In the genomic region with DNA sequence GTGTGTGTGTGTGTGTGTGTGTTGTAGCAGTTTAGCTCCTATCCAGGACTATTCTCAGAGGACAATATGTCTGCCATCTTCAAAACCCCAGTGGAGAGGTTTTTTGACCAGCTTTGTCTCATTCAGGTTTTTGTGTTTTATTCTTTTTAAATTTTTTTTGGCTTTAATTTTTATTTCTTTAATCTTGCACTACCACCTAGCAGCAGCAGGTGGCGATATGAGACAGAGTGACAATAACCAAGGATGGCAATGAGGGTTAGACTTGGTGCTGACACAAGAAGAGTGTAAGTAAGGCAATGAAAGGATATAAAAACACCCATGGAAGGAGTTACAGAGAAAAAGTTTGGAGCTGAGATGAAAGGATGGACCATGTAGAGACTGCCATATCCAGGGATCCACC, we compare ENCODE assay signal across 14 mouse cellular contexts. TPM values are rescaled to one million over a fixed set of nuclear protein-coding genes. Genes with fewer than 3 reads are reported as not detected.
DNase-seq lines count a peak whose midpoint lies in the region; ATAC-seq and TF ChIP-seq lines count a peak whose summit lies in the region.
"Not testable (repeated sequence)": the region's sequence is repeated elsewhere in the genome, so short reads cannot be mapped to it uniquely, and the experiment has no call there.
"Had no signal": no experiment of that assay in that cellular context is flagged by ENCODE, and none has a peak within 500 bp of the region (broad histone marks: within the 10 kb centered on the region; RNA-seq: fewer than 3 reads in every experiment).

No protein-coding gene starts in this region.

- not testable (repeated sequence) for ATAC-seq in intestine, postnatal 0 days

- not testable (repeated sequence) for H3K4me2 ChIP-seq in CH12.LX (ENCODE audit: insufficient read depth, low read depth, poor library complexity, severe bottlenecking); intestine, postnatal 0 days (replicated peaks; ENCODE audit: low read depth)

- intact Hi-C loops in gastrocnemius, adult 2 months (cut with DNase I) = not testable (repeated sequence)

- not testable (repeated sequence) for H3K4me3 ChIP-seq in CH12.LX (replicated peaks in 1 of 3; ENCODE audit: low read depth in 2 of 3, low read length in 2 of 3, poor library complexity in 1 of 3); cortical plate, adult 2 months (ENCODE audit: insufficient read depth, low read length); gastrocnemius, adult 2 months; intestine, postnatal 0 days (ENCODE audit: low read depth, low read length)

- not testable (repeated sequence) for TF ChIP-seq EP300 in CH12.LX (IDR thresholded peaks at IDR 0.05; ENCODE audit: low read length)

- H3K9me3 ChIP-seq in CH12.LX (replicated peaks; ENCODE audit: low read length); intestine, postnatal 0 days (ENCODE audit: control insufficient read depth): not testable (repeated sequence)

- WGBS in intestine, postnatal 0 days = 8% methylated on average over 1 of the region's 1 CpGs

- DNase-seq in CH12.LX (ENCODE audit: extremely low read depth) = peak; percentile 5
- peak; percentile 44 for DNase-seq in adrenal gland, postnatal 14 days
- peak; percentile 20 for DNase-seq in gastrocnemius, adult 2 months
- peak; percentile 16 to 53 for DNase-seq in layer of hippocampus, postnatal 25 days (ENCODE audit: extremely low spot score in 1 of 2, low spot score in 1 of 2)
- peak; percentile 21 for DNase-seq in lung, postnatal 36 days
- peak; percentile 9 for DNase-seq in right cerebral cortex, postnatal 4 days

- not testable (repeated sequence) for TF ChIP-seq POLR2A in CH12.LX (IDR thresholded peaks at IDR 0.05; ENCODE audit: low read depth, low read length); cortical plate, adult 2 months (IDR thresholded peaks at IDR 0.05; ENCODE audit: extremely low read depth, insufficient read depth, low read length)

- H3K27me3 ChIP-seq in CH12.LX (replicated peaks); intestine, postnatal 0 days (replicated peaks; ENCODE audit: control insufficient read depth, insufficient read depth, low read length): not testable (repeated sequence)

- dilution Hi-C loops in CH12.LX (cut with MboI; ENCODE audit: extremely low pct_ligation_motif_present, extremely low pct_unique_long_range_greater_than_20kb, low sequenced_read_pairs) = not testable (repeated sequence)

- not testable (repeated sequence) for H3K4me1 ChIP-seq in CH12.LX (ENCODE audit: control insufficient read depth in 1 of 2, insufficient read depth in 2 of 2); cortical plate, adult 2 months (ENCODE audit: control insufficient read depth, insufficient read depth, low read length); intestine, postnatal 0 days (replicated peaks; ENCODE audit: control insufficient read depth, insufficient read depth, low read length)

- in situ Hi-C loops in CH12.LX (cut with MboI; ENCODE audit: low pct_ligation_motif_present, low pct_unique_long_range_greater_than_20kb, low sequenced_read_pairs) = not testable (repeated sequence)

- not testable (repeated sequence) for H3K27ac ChIP-seq in CH12.LX (ENCODE audit: insufficient read depth, low read depth); cortical plate, adult 2 months (ENCODE audit: insufficient read depth, low read length); gastrocnemius, adult 2 months; intestine, postnatal 0 days (ENCODE audit: low read depth, low read length)

- not testable (repeated sequence) for H3K9ac ChIP-seq in CH12.LX (ENCODE audit: insufficient read depth, low read depth); intestine, postnatal 0 days (ENCODE audit: low read depth, low read length)

- not testable (repeated sequence) for H3K79me2 ChIP-seq in CH12.LX (replicated peaks; ENCODE audit: control insufficient read depth, extremely low read depth, insufficient read depth, poor library complexity, severe bottlenecking)

- not testable (repeated sequence) for H3K36me3 ChIP-seq in CH12.LX (replicated peaks in 1 of 2; ENCODE audit: control insufficient read depth in 1 of 2, insufficient read depth in 1 of 2, low read length in 1 of 2); intestine, postnatal 0 days (ENCODE audit: control insufficient read depth, insufficient read depth)

- TF ChIP-seq CTCF in CH12.LX (conservative IDR thresholded peaks at IDR 0.05 in 1 of 2, IDR thresholded peaks at IDR 0.05 in 1 of 2; ENCODE audit: low read depth in 2 of 2, low read length in 2 of 2) = peak; percentile 21 to 68; a peak in 2 of 4 replicates
- peak; percentile 30; the same call in 1 of the 2 replicates for TF ChIP-seq CTCF in cortical plate, adult 2 months (IDR thresholded peaks at IDR 0.05; ENCODE audit: extremely low read depth, insufficient read depth, low read length)
- peak; percentile 66 for TF ChIP-seq CTCF in gastrocnemius, adult 2 months (IDR thresholded peaks at IDR 0.05)
- TF ChIP-seq CTCF in intestine, postnatal 0 days (IDR thresholded peaks at IDR 0.05; ENCODE audit: low read depth) = peak; percentile 67

- peak; percentile 58 for TF ChIP-seq RAD21 in CH12.LX (IDR thresholded peaks at IDR 0.05; ENCODE audit: low read depth, low read length)

TF ChIP-seq in CH12.LX, 34 proteins besides CTCF, POLR2A, EP300 and RAD21:
- peak; percentile 43; the same call in 1 of the 2 replicates for TF ChIP-seq SMC3 (IDR thresholded peaks at IDR 0.05; ENCODE audit: low read depth, low read length)

RNA-seq across cellular contexts. Expression of a gene that starts 38.3 kb away (rescaled TPM):
- total RNA-seq in CH12.LX (2012; rRNA removed) (not detected in 2 replicates), CH12.LX (2014; rRNA removed) (not detected in 2 replicates)
- polyA plus RNA-seq in CH12.LX (2012; ENCODE audit: insufficient read length, low read depth) = not detected in 2 replicates
- not detected in 2 replicates for total RNA-seq in adrenal gland, postnatal 14 days (2021)
- polyA plus RNA-seq in cortical plate, adult 2 months (2012; rRNA removed) = not detected in 2 replicates
- not detected for total RNA-seq in gastrocnemius, adult 2 months (2021)
- not detected in 2 replicates for polyA plus RNA-seq in intestine, postnatal 0 days (2015; fragmentation: Nextera tagmentation; extraction: Ambion mirVana)
- total RNA-seq in layer of hippocampus, postnatal 25 days (2021) = not detected
- total RNA-seq: gastrocnemius, postnatal 25 days; heart, postnatal 14 days; monocyte, adult 5-6 weeks had no signal
- polyA plus RNA-seq: activated CD4-positive, CD25-positive, alpha-beta regulatory T cell, adult 4 months; forebrain, embryonic 10.5 days; limb, embryonic 12.5 days had no signal
